Mouse (Mus musculus) inflammation-experienced regulatory T-cells, adult 6 months (primary cell): Measurements from ENCODE around the gene Vax1. TPM values are rescaled to one million over a fixed set of nuclear protein-coding genes. Genes with fewer than 3 reads are reported as not detected.

Experiments used
- polyA plus RNA-seq, 3 experiments: library from polyadenylated mRNA; unstranded; fragments of 100-300 nt; shearing (Covaris generic); gene quantifications; one replicate each; pipeline ENCODE4 v1.2.1; 2017

Vax1 gene
- polyA plus RNA-seq, 3 experiments from 2014 or later, result not detected

Other genes with a start within 250 kb of the Vax1 start
- gene Eno4, start 226.6 kb downstream of the Vax1 start, polyA plus RNA-seq, result not detected
- gene Hspa12a, start 226.4 kb downstream of the Vax1 start, polyA plus RNA-seq, result under 1 TPM in 2 of 3 experiments, not detected in 1; 0.57 to 0.92 TPM
- 1 to 10 TPM; 1.8 to 4.1 (median 2.6) TPM for gene Shtn1, start 94.0 kb downstream of the Vax1 start, polyA plus RNA-seq
- gene Kcnk18, start 49.2 kb upstream of the Vax1 start, polyA plus RNA-seq, result not detected
- gene Slc18a2, start 90.8 kb upstream of the Vax1 start, polyA plus RNA-seq, result 10 to 100 TPM; 17.1 to 21.5 (median 18.0) TPM
- 100 to 1,000 TPM; 126 to 609 (median 598) TPM for gene Rps12-ps3, start 152.2 kb upstream of the Vax1 start, polyA plus RNA-seq
- 1 to 10 TPM; 8.1 to 9.6 (median 8.4) TPM for gene Pdzd8, start 175.7 kb upstream of the Vax1 start, polyA plus RNA-seq